Mouse (Mus musculus): ENCODE measurements around the gene Vmn1r21.
A peak's percentile ranks its signal among the peaks of the same experiment; 100 is the strongest.
"Not testable (repeated sequence)": the region's sequence is repeated elsewhere in the genome, so short reads cannot be mapped to it uniquely, and the experiment has no call there.

The Vmn1r21 gene

GRCm38 (mm10) chr6:57850286-57850685 lies at the start of gene Vmn1r21:
Gene Vmn1r21, minus strand, starts transcription at chr6:57850343.
- DNase-seq, result no peak

- peak; percentile 8 to 43 for DNase-seq
Measured at GRCm38 (mm10) chr6:57859043-57860042, 9.2 kb upstream of the Vmn1r21 start.

DNA sequence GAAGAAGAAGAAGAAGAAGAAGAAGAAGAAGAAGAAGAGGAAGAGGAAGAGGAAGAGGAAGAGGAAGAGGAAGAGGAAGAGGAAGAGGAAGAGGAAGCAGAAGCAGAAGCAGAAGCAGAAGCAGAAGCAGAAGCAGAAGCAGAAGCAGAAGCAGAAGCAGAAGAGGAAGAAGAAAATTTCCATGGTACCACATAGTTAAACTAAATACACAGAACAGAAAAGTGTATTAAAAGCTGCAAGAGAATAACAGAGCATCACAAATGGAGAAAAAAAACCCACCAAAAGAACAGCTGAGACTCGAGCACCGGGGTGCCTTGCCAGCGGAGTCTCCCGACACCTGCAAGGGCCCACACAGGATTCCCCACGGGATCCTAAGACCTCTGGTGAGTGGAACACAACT lies 1.0 kb upstream of the Vmn1r21 start:
- not testable (repeated sequence) for DNase-seq

DNA sequence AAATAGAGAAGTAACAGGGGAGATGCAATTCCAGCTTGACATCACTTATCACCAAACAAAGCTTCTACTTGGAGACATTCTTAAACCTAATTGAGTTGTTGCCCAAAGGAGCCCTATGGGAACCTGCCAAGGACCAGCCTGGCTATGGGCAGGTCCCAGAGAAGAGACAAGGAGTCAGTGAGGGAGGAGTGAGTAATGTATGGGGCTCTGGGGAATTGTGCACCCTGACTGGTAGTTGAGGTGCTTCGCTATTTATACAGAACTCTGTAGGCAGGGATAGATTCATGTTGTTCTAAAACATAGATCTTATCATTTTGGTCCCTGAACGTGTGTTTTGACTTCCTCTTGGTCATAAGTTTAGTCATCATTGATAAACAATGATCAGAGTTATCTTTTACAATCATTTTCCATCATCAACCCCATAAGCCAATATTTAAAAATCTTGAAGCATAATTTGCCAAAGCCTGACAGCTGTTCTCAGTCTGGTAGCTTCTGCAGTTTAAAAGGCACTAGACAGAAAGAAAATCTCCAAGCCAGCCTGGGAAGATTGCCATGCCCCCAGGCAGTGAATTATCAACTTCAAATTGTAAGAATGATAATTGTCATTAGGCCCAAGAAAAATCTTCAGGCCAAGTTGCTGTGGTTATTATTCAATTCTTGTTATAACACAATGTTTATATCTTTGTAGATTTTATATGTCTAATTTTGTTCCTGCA lies 10.3 kb downstream of the Vmn1r21 start:
- DNase-seq, result no peak

DNA sequence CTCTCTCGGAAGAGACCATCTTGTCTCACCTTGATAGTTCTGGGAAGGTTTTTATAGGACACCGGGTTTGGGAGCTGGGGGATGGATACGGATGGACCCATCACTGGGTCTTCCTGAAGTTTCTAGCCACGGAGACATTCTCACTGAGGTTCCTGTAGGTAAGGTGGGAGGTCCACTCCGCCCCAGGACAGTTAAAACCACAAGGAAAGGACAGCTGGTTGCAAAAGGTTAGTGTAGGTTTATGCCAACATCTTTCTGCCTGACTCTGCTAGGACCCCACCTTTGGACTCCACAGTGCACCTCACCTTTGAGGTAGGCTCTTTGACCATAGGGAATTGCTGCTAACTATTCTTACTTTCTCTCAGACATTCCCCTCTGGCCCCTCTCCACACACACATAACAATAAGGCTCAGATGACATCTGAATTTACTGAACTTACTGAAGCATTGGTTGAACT lies 24.9 kb downstream of the Vmn1r21 start:
- DNase-seq, result no peak

DNA sequence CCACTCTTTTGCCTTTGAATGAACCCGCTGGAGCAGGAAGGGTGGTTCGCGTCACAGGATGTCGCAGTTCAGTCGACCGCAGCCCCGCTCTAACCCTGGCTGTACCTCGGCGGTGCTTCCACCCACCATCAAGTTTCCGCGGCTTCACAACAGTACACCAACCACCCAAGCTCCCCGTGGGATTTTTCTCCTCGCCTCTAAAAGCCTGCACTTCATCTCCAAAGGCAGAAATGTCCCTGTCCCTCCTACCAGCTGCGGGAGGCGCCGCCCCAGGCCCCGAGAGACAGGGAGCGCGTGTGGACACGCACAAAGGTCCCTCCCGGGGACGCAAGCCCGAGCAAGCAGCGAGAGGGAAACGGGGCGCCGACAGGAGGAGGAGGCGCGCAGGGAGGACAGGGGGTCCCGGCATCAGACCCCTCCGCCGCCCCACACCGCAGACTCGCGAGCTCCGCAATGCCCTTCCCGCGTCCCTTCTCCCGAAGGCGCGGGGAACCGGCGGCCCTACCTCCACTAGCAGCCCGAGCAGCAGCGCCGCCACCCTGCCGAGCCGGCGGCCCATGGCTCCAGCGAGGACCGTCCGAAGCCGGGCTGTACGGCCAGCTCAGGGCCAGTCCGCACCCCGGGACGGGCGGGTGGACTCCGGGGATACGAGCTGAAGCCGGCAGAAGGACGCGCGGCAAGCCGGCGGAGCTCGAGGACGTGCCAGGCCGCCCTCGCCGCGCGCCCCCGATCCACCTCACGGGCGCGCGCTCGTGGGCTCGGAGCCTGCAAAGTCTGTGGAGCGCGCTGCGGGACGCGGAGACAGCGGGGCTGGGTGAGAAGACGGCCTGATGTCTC lies 25.5 kb downstream of the Vmn1r21 start, which contains the start of gene Vopp1:
TSS of gene Vopp1 (minus strand) at position 738 of the 837 bp plus-strand sequence.
- peak; percentile 84 to 89 for DNase-seq

DNA sequence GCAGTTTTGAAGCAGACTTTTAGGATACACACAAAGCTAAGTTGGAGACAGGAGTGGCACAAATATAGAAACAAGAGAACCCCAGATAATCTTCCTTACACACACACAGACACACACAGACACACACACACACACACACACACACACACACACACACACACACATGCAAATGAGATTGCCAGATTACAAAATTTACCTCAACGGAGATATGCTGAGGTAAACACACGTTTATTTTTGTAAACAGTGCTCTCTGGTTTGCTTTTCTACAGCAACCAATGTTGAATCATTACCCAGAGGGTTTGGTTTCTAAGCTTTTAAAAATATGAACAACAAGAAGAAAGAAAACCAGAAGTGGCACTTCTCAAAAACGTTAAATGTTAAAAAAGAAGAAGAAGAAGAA lies 26.7 kb downstream of the Vmn1r21 start:
- no peak for DNase-seq

GRCm38 (mm10) chr6:57822648-57823410 lies 27.3 kb downstream of the Vmn1r21 start:
- DNase-seq, result no peak

GRCm38 (mm10) chr6:57814436-57814940 lies 35.7 kb downstream of the Vmn1r21 start:
- DNase-seq, result no peak

- DNase-seq, result no peak
Measured at GRCm38 (mm10) chr6:57811748-57812730, 38.1 kb downstream of the Vmn1r21 start.

DNA sequence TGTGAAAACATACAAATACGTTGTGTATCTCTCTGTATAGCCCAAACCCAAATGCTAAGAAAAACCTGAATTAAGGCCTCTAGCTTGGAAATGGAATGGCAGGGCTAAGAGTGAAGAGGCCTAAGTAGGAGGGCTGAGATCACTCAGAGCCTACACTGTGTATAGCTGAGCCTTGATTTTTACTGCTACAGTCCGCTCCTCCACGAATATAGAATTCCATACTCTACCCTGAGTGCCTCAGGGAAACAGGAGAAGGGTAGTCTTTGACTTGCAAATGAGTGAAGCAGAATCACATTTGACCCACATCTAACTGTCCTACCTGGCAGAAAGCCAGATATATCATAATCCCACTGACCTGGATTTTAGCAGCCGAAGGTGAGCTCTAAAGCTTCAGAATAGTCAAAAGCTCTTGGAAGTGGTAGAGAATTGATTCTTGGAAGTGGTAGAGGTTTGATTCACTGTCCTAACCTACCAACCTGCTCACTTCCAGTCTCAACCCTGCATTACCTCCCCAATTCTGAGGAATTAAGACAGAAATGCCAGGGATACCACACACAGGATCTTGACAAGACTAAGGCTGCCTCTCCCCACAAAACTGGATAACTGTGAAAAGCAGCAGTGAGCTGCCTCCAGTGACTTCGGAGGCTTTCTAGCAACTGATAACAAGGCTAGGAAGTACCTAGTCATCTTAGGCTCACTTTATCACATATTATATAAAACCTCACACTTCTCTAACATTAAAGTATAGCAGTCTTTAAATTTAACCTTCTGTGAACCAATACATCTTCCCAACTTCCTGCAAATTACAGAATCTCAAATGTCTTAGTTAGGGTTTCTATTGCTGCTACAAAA lies 44.7 kb downstream of the Vmn1r21 start:
- no peak for DNase-seq

GRCm38 (mm10) chr6:57803130-57803529 lies 47.0 kb downstream of the Vmn1r21 start:
- DNase-seq, result no peak

GRCm38 (mm10) chr6:57798986-57799385 lies 51.2 kb downstream of the Vmn1r21 start:
- DNase-seq, result no peak

DNA sequence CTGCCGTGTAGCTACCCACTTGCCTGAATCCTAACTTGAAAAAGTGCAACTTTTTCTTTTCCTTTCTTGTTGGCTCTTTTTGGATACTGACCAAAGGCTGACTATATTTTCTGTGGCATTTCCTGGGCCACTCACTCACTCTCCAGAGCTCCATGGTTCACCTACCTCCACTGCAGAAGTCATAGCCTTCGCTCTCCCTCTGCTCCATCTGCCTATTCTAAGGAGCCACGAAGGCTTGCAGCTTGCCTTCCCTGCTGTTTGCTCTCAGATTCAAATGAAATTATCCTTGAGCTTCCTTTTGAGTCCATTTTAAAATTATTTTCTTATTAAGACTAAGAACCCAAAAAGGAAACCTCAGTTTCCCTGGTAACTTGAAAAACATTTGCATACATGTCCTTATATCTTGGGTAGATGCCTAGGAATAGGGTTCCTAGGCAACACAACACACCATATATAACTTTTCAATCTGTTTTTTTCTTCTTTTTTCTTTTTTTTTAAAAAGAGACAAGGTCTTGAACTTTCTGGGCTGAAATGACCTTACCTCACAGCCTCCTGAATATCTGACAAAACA lies 53.2 kb downstream of the Vmn1r21 start:
- no peak for DNase-seq

DNA sequence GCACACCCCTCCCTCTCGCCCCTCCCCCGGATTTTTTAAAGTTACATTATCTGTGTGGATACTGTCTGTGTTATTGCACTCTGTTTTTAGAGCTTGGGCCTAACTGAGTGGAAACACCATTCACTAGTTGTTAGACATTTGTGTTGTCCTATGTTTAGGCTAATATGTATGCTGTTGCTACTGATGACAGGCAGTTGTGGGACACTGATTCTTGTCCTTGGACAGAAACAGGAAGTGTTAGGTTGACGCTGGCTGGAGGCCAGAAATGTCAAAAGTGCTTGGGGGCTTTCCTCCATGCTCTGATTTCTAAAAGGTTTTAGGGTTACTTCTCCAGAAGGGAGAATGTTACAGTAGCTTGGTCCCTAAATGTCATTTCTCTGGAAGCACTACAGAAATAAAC lies 54.3 kb downstream of the Vmn1r21 start:
- no peak for DNase-seq
